Mouse (Mus musculus) C2C12 (cell line): ENCODE data around the gene Plxna1.

ENCODE experiments used
- CTCF ChIP-seq: IDR thresholded peaks from one replicate; pipeline ENCODE4 v1.5.1; 2011; ENCODE audit not compliant: control insufficient read depth, insufficient read depth, insufficient read length
- MYOD1 ChIP-seq: IDR thresholded peaks from one replicate; pipeline ENCODE4 v1.6.1; 2011; ENCODE audit warnings: low read depth; ENCODE audit not compliant: control insufficient read depth, insufficient read length
- USF1 ChIP-seq: IDR thresholded peaks from one replicate; pipeline ENCODE4 v1.6.1; 2011; ENCODE audit warnings: low read depth, mild to moderate bottlenecking, control low read depth, moderate library complexity

DNA sequence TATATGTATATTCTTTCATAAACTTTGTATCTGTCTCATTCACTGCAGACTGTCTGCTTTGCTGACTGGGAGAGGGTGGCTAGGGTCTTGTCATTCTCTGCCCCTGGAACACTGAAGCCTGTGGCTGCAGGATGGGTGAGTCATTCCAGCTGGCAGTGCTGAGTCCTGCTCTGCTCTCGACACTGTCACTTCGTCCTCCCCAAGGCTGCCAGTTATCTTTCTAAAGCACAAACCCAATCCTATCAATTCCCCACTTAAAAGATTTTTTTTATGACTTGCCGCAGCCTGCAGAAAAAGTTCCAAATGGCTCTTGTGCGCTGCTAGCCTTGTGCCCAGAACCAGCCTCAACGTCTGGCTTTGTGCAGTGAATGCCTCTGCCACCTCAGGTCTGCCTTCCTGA is 45.8 kb upstream of the Plxna1 start:
- no peak for TF ChIP-seq CTCF
- TF ChIP-seq MYOD1: peak; percentile 28
- TF ChIP-seq USF1: no peak
